Mouse (Mus musculus) large intestine, adult 2 months (tissue): ENCODE data around the gene Gtf2h5. TPM values are rescaled to one million over a fixed set of nuclear protein-coding genes. Genes with fewer than 3 reads are reported as not detected.

Experiments used
- DNase-seq: peaks from one replicate; pipeline ENCODE4 v3.0.0-alpha.2; 2012; ENCODE audit warnings: low read depth, low spot score
- WGBS: fragments of 180-500 bp; shearing (Covaris S2); methylation state at CpG from one replicate; pipeline ENCODE4 v1.1.7; 2018; 5-methylcytosine and 5-hydroxymethylcytosine counted together
- polyA plus RNA-seq: library from polyadenylated mRNA; depleted of rRNA; stranded (reverse); fragments of >200 nt; gene quantifications from 2 replicates; pipeline ENCODE4 v1.2.3, GENCODE M21; 2012; rRNA removed

Gene Gtf2h5
- 13.9 and 14.2 TPM in 2 replicates for polyA plus RNA-seq

DNA sequence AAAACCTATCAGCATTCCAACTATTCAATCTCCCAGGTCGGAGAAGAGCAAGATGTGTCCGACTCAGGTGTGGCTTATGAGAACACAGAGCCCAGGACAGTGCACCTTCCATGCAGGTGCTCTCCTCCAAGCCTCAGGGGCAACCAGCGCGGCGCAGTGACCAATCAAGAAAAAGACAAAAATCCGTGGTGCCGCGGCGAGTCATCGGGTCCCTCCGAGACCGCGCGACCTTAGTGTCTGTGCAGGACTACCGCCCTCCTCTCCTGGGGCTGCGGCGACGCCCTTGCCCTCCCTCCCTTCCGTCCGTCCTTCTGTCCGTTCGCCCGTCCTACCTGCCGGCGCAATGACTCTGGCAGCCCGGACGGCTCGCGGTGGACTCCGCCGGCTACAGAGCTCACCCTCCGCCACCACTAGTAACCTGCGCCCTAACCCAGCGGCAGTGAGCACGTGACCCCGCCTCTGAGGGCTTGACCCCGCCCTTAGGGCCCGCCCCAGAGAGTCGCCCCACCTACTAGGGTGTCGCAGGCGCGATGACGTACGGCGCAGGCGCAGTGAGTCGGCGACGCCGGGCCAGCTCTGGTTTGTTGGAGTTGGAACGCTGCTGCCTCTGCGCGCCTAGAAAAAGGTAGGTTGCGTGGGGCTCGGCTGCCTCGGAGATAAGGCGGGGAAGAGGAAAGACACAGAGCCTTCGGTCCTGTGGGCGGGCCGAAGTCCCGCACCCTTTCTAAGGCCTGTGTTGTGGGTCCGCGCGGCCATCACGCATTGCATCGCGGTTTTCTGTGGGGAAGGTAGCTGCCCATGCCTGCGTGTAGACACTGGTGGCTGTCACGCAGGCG, at the start of gene Gtf2h5, which contains the start of gene Serac1:
Gene Gtf2h5, plus strand, starts transcription at position 500 of the 836 bp plus-strand sequence.
Gene Serac1, minus strand, starts transcription at position 455 of the 836 bp plus-strand sequence.
- under 1% methylated on average over 70 of the region's 70 CpGs for WGBS
- peak; percentile 93 for DNase-seq

DNA sequence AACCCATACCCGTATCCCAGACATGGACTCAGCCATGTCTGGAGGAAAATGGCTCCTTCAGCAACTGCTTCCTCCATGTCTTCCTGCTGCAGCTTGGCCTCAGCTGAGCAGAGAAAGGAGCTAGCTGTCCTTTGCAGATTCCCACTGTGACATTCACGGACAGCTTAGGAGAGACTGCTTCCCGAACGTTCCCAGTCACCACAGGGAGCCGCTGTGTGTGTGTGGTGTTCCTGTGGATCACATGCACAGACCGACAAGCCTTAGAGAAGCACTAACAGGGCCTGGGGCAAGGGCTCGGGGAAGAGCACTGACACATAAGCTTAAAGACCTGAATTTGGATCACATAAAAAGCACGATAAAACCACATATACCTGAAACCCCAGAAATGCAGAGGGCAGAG, 43.9 kb upstream of the Gtf2h5 start:
- DNase-seq = no peak
- 82% methylated on average over 8 of the region's 8 CpGs for WGBS

DNA sequence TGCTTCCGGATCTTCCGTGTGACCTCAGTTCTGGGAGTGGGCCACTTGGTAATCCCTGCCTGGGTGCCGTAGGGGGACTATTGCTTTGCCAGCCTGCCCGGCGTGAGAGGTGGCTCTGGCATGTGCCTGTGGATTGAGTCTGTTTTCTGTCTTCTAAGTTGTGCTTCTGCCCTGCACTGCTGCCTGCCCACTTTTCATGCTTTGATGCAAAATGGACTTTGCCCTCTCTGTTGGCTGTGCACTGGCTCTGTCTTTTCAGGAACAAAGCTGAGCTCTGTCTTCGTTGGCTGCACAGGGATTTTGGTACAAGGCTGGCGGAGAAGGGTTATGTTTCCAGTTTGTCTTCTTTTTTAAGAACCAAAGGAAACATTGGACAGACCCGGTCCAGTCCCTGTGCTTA, 43.1 kb upstream of the Gtf2h5 start:
- peak; percentile 18 for DNase-seq
- 34% methylated on average over 8 of the region's 8 CpGs for WGBS

DNA sequence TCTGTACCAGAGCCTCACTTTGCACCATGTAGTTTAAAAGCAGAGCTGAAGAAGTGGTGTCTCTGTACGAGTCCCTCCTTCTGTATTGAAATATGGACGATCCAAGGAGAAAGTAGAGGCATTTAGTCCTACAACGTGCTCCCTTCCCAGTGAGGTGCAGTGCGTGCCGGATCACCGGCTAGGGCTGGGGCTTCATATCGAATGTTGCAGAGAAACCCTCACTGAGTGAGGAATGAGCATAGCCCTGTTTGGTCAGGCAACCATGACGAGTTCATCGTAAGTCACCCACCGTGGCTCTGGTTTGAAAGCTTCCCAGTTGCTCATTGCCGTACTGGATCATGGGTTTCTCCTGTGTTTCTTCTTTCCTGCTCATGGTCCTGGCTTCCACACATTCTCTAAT, 42.7 kb upstream of the Gtf2h5 start:
- WGBS = 74% methylated on average over 11 of the region's 11 CpGs

DNA sequence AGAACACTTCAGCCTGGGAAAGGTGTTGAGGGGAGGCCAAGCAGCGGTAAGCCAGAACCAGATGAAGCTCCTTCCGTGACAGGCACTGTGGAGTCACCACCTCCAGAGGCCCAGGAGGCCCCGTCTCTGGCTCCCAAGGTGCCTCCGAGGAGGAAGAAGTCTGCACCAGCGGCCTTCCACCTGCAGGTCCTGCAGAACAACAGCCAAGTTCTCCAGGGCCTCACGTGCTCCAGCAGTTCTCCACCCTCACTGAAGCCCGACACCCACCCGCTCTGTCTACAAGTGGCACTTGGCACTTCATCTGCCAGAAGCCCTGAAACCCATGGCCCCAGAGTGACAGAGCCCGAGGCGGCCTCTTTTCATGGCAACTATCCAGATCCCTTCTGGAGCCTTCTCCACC, 42.1 kb upstream of the Gtf2h5 start:
- no peak for DNase-seq
- 74% methylated on average over 10 of the region's 10 CpGs for WGBS

More for the DNA sequence above, 42.7 kb upstream of the Gtf2h5 start:
- no peak for DNase-seq

DNA sequence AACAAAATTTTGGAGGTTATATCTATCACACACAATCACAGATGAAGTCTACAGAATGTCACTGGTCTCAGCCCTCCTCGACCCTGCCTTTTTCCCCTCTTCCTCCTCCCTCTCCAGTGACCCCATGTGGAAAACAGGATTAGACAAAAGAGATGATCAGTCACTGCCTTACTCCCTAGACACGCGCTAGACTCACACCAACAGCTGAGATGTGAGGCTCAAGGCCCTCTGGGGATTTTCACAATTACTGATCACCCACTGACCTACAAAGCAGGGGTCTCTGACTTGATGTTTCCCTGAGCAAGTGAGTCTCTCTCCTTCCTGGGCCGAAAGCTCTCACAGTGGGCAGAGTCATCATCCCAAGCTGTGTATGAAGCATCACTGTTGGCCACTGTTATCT, 26.8 kb upstream of the Gtf2h5 start:
- no peak for DNase-seq
- 83% methylated on average over 4 of the region's 4 CpGs for WGBS

DNA sequence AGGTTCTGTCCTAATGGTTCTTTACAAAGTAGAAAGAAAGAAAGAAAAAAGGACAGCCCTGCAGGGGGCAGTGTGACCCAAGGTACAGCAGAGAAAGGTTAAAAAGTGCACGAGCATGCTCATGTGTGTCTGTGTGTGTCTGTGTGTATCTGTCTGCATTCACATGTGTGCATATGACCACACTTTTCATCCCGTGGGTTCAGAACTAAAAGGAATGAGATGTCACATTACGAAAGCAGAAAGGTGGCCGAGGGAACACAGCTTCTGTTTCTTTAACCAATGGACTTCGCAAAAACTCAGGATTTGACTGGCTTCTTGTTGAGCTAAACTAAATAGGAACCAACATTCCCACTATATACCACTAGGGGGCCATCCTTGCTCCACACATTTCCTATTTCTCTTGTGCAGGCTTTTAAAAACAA, 24.6 kb upstream of the Gtf2h5 start:
- WGBS = 20% methylated on average over 5 of the region's 5 CpGs
- peak; percentile 25 for DNase-seq

DNA sequence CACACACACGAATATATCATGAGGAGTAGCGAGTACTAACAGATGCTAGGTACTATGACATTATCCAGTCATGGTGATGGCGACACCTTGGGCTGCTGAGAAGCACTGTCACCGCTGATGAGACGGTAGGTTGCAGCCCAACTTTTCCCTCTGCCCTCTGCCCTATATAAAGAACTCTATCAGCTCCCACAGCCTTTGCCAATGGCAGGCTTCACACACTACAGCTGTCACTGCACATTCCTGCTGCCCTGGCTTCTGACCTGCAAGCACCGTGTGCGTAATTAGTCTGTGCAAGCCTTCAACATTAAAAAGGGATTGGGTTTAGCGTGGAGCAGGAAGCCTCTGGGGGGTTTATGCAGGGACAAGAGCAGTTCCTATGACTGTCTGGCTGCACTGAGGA, 16.8 kb upstream of the Gtf2h5 start:
- 86% methylated on average over 8 of the region's 8 CpGs for WGBS
- DNase-seq = no peak

DNA sequence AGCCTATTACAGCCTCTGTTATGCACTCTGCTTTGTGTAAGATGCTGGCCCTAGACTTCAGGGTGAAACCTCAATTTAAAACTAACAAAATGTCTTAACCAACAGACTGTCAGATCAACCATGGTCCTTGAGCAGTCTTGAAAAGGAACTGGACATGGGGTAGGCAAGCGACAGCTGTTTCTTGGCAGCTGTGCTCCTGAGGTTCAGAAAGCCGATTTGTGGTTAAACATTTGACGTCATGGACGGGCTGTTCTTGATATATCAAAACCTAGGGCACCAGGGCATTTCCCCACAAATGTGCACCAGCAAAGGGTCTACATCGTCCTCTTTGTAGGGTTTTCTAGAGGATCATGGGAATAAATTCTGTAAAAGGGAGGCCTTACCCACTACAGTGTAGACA, 16.1 kb upstream of the Gtf2h5 start:
- 81% methylated on average over 5 of the region's 5 CpGs for WGBS
- DNase-seq = no peak

DNA sequence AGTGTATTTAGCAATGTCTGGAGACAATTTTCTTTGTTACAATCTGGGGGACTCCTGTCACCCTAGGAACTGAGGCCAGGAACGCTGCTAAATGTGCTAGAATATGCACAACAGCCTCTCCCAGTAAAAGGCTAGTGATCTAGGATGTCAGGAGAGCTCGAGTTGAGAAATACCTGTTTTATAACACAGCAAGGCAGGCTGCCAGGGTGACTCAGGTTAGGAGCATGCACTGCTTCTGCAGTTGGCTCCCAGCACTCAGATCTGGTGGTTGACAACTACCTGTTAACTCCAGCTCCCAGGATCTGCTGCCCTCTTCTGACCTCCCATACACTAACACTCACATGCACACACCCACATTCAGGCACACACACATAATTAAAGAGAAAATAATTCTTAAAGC, 13.6 kb upstream of the Gtf2h5 start:
- DNase-seq = no peak
- WGBS = 63% methylated on average over 2 of the region's 2 CpGs

DNA sequence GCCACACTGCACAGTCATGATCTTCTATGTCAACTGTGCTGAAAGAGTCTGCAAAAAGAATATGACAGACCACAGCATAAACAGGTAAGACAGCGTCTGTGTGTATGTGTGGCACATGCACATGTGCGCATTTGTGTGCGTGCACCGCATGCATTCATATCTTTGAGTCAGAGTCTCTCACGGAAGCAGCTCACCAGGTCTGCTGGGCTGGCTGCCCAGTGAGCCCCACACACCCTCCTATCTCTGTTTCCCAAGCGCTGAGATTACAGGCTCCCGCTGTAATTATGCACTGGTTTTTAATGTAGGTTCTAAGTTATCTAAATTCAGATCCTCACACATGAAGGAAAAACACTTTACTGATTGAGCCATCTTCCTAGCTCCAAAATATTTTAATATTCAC, 12.0 kb upstream of the Gtf2h5 start:
- no peak for DNase-seq
- 96% methylated on average over 7 of the region's 7 CpGs for WGBS

DNA sequence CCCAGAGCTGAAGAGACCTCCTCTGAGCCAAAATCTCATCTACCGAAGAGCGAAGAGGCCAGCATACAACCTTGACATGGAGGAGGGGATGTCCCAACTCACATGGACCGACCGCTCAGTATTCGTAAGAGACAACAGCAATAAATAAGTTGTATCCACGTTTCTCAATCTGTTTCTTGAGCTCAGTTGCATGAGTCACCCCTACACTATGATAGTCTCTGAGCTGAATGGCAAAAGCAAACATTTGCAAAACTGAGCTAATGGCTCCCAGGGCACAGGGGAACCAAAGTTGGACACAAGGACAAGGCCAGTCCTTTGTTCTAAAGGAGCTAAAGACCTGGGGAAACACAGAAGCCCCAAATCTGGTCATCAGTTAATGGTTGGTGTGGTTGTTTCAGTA, 9.7 kb upstream of the Gtf2h5 start:
- no peak for DNase-seq
- 87% methylated on average over 6 of the region's 6 CpGs for WGBS

DNA sequence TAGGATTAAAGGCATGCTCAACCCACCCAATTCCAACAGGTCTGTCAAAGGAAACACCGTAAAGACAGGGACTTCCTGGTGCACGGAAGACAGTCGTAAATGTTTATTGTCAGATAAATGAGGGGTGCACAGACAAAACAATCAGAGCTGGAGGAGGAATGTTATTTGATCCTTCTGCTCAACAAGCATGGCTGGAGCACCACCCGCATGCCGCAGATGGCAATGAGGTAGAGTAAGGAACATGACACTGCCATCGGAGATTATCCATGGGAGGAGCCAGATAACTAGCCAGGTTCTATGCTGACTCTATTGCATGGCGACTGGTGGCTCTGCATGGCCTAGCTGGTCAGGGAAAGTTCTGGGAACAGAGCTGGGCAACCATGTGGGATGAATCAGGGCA, 6.2 kb upstream of the Gtf2h5 start:
- DNase-seq = no peak
- 29% methylated on average over 7 of the region's 7 CpGs for WGBS

DNA sequence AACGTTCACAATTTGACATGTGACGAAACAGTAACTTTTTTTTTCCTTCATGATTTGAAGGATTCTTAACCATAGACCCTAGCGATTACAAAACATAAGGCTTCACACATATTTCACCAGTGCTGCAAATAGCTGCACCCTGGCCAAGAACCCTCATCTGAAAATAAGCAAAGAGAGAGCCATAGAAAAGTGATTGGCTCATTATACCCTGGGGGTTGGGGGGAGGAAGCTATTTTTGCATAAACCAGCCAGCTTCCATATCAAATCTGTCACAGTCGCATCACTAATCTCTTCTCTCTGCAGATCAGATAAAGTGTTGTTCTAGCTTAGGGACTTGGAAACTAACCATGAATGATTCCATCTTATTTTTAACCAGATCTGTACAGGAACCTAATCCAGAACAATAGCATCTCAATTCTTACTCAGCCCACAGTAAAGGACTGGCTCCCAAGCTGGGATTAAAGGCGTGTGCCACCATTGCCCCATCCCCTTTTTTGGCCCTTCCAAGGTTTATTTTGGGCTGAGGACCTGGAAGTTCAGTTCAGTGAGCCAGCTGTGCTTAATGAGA, 3.8 kb downstream of the Gtf2h5 start:
- WGBS = 88% methylated on average over 5 of the region's 5 CpGs
- DNase-seq = no peak

DNA sequence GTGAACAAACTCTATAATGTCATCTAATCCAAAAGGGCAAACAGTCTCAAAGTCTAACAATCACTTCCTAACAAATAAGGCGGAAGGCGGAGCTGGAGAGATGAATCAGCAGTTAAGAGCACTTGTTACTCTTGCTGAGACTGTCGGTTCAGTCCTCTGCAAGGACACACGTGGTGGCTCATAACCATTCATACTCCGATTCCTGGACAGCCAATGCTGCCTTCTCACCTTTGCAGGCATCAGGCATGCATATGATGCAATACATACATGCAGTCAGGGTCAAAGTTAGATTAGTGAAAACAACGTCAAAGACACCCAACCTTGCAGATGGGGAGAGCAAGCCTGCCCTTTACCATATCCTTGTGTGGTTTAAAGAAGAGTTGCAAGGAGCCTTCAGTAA, 12.0 kb downstream of the Gtf2h5 start:
- no peak for DNase-seq
- 41% methylated on average over 6 of the region's 6 CpGs for WGBS

DNA sequence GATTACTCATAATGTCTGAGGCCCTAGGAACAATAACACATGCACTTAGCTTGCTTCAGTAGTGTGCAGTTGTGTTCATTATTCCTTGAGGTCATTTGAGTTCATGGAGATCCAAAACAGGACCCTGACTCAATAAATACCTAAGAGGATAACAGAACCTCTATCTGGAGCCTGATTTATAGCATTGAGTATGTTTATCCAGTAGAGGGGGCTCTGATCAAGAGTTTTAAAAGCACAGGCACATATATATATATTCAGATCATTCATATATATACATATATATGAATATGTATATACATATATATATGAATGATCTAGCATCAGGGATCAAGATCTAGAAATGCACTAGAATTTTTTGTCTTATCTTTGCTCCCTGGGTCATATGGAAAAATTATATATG, 16.0 kb downstream of the Gtf2h5 start:
- no peak for DNase-seq

DNA sequence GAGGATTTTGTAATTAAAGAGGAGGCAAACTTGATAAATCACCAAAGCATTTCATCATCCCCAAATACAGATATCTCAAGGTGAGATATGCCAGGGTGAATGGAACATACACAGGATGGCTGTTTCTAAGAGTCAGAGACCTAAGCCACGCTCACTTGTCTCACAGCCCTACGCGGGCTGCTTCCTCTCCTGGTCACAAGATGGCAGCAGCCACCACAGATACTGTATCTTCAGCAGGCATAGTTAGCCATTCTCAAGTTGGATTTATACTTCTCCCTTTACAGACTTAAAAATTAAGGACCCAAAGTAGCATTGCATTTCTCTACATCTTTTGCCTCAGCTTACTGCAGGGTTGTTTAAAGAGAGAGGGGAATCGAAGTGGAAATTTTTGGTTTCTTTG, 18.3 kb downstream of the Gtf2h5 start:
- no peak for DNase-seq
- WGBS = 30% methylated on average over 4 of the region's 4 CpGs

DNA sequence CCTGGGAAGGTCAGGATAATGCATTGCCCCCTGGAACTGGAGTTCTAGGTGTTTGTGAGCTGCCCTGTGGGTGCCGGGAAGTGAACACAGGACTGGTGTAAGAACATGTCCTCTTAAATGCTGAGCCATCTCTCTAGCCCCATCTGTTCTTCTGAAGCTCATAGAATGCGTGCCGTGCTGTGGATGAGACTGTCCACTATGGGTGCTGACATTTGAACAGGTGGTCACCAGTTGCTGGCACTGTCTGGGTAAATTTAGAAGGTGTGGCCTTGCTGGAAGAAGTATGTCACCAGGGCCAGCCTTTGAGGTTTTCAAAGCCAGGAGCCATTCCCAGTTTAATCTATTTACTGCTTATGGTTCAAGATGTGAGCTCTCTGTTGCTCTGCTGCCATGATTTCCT, 22.7 kb downstream of the Gtf2h5 start:
- 94% methylated on average over 3 of the region's 3 CpGs for WGBS
- no peak for DNase-seq

DNA sequence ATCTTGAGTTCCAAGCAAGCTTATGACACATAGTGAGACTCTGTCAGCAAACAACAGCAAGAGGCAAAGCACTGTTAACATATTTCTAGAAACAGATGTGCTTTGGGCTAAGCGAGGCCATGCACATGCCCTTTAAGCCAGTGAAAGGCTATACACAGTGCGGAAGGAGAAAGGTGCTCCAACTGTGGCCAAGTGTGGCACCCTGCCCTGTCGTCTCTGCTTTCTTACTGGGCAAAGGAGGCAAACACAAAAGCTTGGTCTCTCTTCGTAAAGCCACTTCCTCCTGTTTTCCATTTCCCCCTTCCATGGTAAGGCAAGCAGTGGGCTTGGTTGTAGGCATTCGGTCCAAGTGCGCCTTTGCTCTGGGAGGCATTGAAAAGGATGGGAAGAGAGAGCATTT, 24.0 kb downstream of the Gtf2h5 start:
- DNase-seq = no peak
- 80% methylated on average over 6 of the region's 6 CpGs for WGBS

DNA sequence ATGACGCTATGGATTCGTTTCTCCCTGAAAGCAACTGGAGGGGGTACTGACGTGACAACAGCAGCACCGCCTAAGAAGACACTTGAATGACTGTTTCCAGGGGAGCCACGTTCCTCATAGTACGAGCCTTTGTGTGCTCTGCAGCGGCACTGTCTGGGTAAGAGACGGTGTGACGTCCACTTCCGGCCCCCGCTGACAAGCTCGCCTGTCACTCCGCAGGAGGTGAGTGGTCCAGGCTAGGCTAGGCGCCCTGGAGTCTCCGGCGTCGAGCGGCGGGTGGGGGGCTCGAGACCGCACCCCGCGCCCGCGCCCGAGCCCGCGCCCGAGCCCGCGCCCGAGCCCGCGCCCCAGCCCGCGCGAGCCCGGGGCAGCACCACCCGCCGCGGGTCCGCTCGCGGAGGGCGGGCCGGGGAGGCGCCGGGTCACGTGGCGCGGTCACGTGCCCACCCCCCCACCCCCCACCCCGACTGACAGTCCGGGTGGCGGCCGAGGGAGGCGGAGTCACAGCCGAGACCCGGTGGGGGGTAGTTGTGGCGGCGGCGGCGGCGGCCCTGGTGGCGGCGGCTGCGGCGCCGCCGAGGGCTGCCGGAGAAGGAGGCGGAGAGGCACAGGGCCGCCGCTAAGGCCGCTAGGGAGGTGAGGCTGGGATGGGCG, 26.9 kb downstream of the Gtf2h5 start, which contains the start of gene Tulp4:
Gene Tulp4, plus strand, starts transcription at position 77 of the 654 bp plus-strand sequence.
- under 1% methylated on average over 72 of the region's 76 CpGs for WGBS
- no peak for DNase-seq
